ENCODE assay signal across 8 mouse cellular contexts in the genomic region with DNA sequence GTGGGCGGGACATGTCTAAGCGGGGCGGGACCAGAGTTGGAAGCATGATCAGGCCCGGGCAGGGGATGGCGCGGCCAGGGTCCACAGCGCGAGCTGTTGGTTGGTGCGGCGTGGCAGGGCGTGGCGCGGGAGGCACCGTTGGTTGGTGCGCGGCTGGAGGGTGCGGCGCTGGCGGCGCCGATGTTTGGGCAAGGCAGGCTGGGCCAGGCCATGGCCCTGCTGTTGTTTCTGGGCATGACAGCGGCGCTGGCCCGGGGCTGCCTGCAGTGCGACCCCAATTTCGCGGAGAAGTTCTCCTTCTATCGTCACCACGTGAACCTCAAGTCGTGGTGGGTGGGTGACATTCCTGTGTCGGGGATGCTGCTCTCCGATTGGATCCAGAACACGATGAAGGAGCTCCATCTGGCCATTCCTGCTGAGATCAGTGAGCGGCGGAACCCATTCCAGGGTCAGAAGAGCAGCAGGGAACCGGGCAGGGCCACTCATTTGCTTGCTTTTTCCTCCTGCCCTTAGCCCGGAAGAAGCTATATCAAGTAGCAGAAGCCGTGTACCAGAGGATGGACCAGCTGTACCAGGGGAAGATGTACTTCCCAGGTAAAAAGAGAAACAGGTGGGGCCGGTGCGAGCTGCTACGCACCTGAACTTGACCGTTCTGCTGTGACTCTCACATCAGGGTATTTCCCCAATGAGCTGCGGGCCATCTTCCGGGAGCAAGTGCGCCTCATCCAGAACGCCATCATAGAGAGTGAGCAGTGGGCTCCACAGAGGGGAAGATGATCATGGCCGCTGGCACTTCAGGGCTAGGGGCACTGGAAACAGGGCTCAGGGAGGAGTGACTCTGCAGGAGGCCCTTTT. TPM values are rescaled to one million over a fixed set of nuclear protein-coding genes. Genes with fewer than 3 reads are reported as not detected.
DNase-seq lines count a peak whose midpoint lies in the region; ATAC-seq lines count a peak whose summit lies in the region.

No protein-coding gene starts in this region.

- H3K4me3 ChIP-seq in hindbrain, embryonic 13.5 days: peak overlapping the region; percentile 69

- DNase-seq in Muller cell, postnatal 12 days (ENCODE audit: inconsistent ontology term): peak; percentile 99
- peak; percentile 98 for DNase-seq in cerebellum, adult 9-11 months
- peak; percentile 93 to 95 for DNase-seq in frontal cortex, postnatal 10 days (ENCODE audit: low spot score in 2 of 2)
- peak; percentile 77 to 92 for DNase-seq in layer of hippocampus, postnatal 25 days (ENCODE audit: extremely low spot score in 1 of 2, low spot score in 1 of 2)
- peak; percentile 96 for DNase-seq in lung, postnatal 25 days (ENCODE audit: low spot score)
- peak; percentile 82 for DNase-seq in retina, embryonic 14.5 days (ENCODE audit: low spot score)
- DNase-seq in thymus, postnatal 4 days: peak; percentile 91

- peak; percentile 89 for ATAC-seq in hindbrain, embryonic 13.5 days (ENCODE audit: low FRiP score)

- peak overlapping the region; percentile 74 for H3K4me2 ChIP-seq in hindbrain, embryonic 13.5 days

- H3K9me3 ChIP-seq in hindbrain, embryonic 13.5 days: no peaks in the 10 kb centered on the region

- WGBS in hindbrain, embryonic 13.5 days: 2% methylated on average over 47 of the region's 47 CpGs

- H3K9ac ChIP-seq in hindbrain, embryonic 13.5 days: peak overlapping the region; percentile 70

- H3K36me3 ChIP-seq in hindbrain, embryonic 13.5 days: peaks cover 34% of the 10 kb centered on the region

- H3K4me1 ChIP-seq in hindbrain, embryonic 13.5 days (replicated peaks): peaks cover 52% of the 10 kb centered on the region

- H3K27ac ChIP-seq in hindbrain, embryonic 13.5 days: peak overlapping the region; percentile 91

- H3K27me3 ChIP-seq in hindbrain, embryonic 13.5 days: no peaks in the 10 kb centered on the region

RNA-seq across cellular contexts. Expression of a gene that starts 0.8 kb away (rescaled TPM):
- polyA plus RNA-seq in hindbrain, embryonic 13.5 days (2015; fragmentation: Nextera tagmentation; extraction: Ambion mirVana): 36.4 and 42.8 TPM in 2 replicates
- total RNA-seq in layer of hippocampus, postnatal 25 days (2021): 10 to 100 TPM; 46.4 to 61.7 TPM

RNA-seq across cellular contexts. Expression of a gene that starts 1.0 kb away (rescaled TPM):
- 51.8 and 56.8 TPM in 2 replicates for polyA plus RNA-seq in hindbrain, embryonic 13.5 days (2015; fragmentation: Nextera tagmentation; extraction: Ambion mirVana)
- 10 to 100 TPM; 13.0 to 13.6 TPM for total RNA-seq in layer of hippocampus, postnatal 25 days (2021)

RNA-seq across cellular contexts. Expression of a gene that starts 24.9 kb away (rescaled TPM):
- polyA plus RNA-seq in hindbrain, embryonic 13.5 days (2015; fragmentation: Nextera tagmentation; extraction: Ambion mirVana): 55.4 and 56.2 TPM in 2 replicates
- 10 to 100 TPM; 45.0 to 50.9 TPM for total RNA-seq in layer of hippocampus, postnatal 25 days (2021)

RNA-seq across cellular contexts. Expression of a gene that starts 39.3 kb away (rescaled TPM):
- 100 and 101 TPM in 2 replicates for polyA plus RNA-seq in hindbrain, embryonic 13.5 days (2015; fragmentation: Nextera tagmentation; extraction: Ambion mirVana)
- total RNA-seq in layer of hippocampus, postnatal 25 days (2021): 100 to 1,000 TPM; 128 to 143 TPM

RNA-seq across cellular contexts. Expression of a gene that starts 45.9 kb away (rescaled TPM):
- 75.7 and 77.8 TPM in 2 replicates for polyA plus RNA-seq in hindbrain, embryonic 13.5 days (2015; fragmentation: Nextera tagmentation; extraction: Ambion mirVana)
- 100 to 1,000 TPM; 103 to 107 TPM for total RNA-seq in layer of hippocampus, postnatal 25 days (2021)

Comparison
In these comparisons a context has a peak if more than half of its experiments do, and no peak if none do; other contexts are left out.
1. Peak in every context shown above with its lines: DNase-seq, ATAC-seq, H3K4me3 ChIP-seq and H3K27ac ChIP-seq.